Mouse (Mus musculus): Measurements from ENCODE around the gene Stau1. TPM values are rescaled to one million over a fixed set of nuclear protein-coding genes. Genes with fewer than 3 reads are reported as not detected.

The Stau1 gene
- total RNA-seq, 2 experiments from 2014 or later, result 64.0 to 69.7 TPM

GRCm38 (mm10) chr2:166933943-166934342, 62.2 kb downstream of the Stau1 start:
- no peak for DNase-seq (ENCODE audit: low spot score in 2 of 2)

- no peak for DNase-seq (ENCODE audit: low spot score in 2 of 2)
Observed at GRCm38 (mm10) chr2:166923971-166924370, 72.1 kb downstream of the Stau1 start.

GRCm38 (mm10) chr2:166910536-166910935, 85.6 kb downstream of the Stau1 start:
- no peak for DNase-seq (ENCODE audit: low spot score in 2 of 2)

GRCm38 (mm10) chr2:166909729-166910128, 86.4 kb downstream of the Stau1 start:
- no peak for DNase-seq (ENCODE audit: low spot score in 2 of 2)

- no peak for DNase-seq (ENCODE audit: low spot score in 2 of 2)
Observed at GRCm38 (mm10) chr2:166906523-166907182, 89.4 kb downstream of the Stau1 start.

- DNase-seq (ENCODE audit: low spot score in 2 of 2), result peak; percentile 96 to 99
Observed at GRCm38 (mm10) chr2:166905711-166906522, 90.2 kb downstream of the Stau1 start, which contains the start of gene Cse1l. Gene Cse1l, plus strand, starts transcription at chr2:166906040.

GRCm38 (mm10) chr2:166903719-166904282, 92.3 kb downstream of the Stau1 start:
- no peak for DNase-seq (ENCODE audit: low spot score in 2 of 2)

- DNase-seq (ENCODE audit: low spot score in 2 of 2), result no peak
Observed at GRCm38 (mm10) chr2:166900792-166901505, 95.2 kb downstream of the Stau1 start.

GRCm38 (mm10) chr2:166899746-166900145, 96.4 kb downstream of the Stau1 start:
- DNase-seq (ENCODE audit: low spot score in 2 of 2), result no peak

- DNase-seq (ENCODE audit: low spot score in 2 of 2), result no peak
Observed at GRCm38 (mm10) chr2:166899161-166899560, 96.9 kb downstream of the Stau1 start.

Other genes with a start within 250 kb of the Stau1 start
- 1 to 10 TPM; 4.5 to 5.2 TPM for gene Trp53rkb, start 203.8 kb downstream of the Stau1 start, total RNA-seq (2021)
- 10 to 100 TPM; 59.4 to 59.5 TPM for gene Arfgef2, start 190.7 kb downstream of the Stau1 start, total RNA-seq (2021)
- 10 to 100 TPM; 51.3 to 53.9 TPM for gene Cse1l, start 90.3 kb downstream of the Stau1 start, total RNA-seq (2021)
- gene Ddx27, start 18.9 kb upstream of the Stau1 start, total RNA-seq (2021), result 10 to 100 TPM; 26.8 to 31.4 TPM
- 10 to 100 TPM; 45.8 to 49.9 TPM for gene Znfx1, start 66.7 kb upstream of the Stau1 start, total RNA-seq (2021)
- gene Kcnb1, start 193.9 kb upstream of the Stau1 start, total RNA-seq (2021), result 100 to 1,000 TPM; 112 to 119 TPM
- gene Ptgis, start 244.3 kb upstream of the Stau1 start, total RNA-seq (2021), result 1 to 10 TPM in 1 of 2 experiments, under 1 TPM in 1; 0.79 to 1.2 TPM